Mouse (Mus musculus): Measurements from ENCODE around the gene Wipf3. TPM values are rescaled to one million over a fixed set of nuclear protein-coding genes. Genes with fewer than 3 reads are reported as not detected.

Gene Wipf3
- polyA plus RNA-seq, 1 experiment from 2014 or later = 1.3 TPM

- Histone ChIP-seq H3K9me3 (ENCODE audit: control insufficient read depth, low read depth, low read length) (no peaks in the 10 kb centered on the region), H3K27ac (ENCODE audit: low read length) (no peak overlapping the region), H3K4me2 (replicated peaks; ENCODE audit: low read depth, low read length) (no peak overlapping the region), H3K4me1 (ENCODE audit: control insufficient read depth, insufficient read depth, low read length) (0 out of 2 replicates have a peak, but pooled peaks cover 3% of the 10 kb centered on the region), H3K27me3 (ENCODE audit: control insufficient read depth, insufficient read depth, low read length) (no peaks in the 10 kb centered on the region), H3K36me3 (ENCODE audit: control insufficient read depth, insufficient read depth, low read length) (no peaks in the 10 kb centered on the region), H3K9ac (replicated peaks; ENCODE audit: low read depth, low read length) (no peak overlapping the region), H3K4me3 (ENCODE audit: low read depth, low read length) (no peak overlapping the region)
- ATAC-seq (ENCODE audit: insufficient number of reproducible peaks, insufficient read depth, low FRiP score, low read depth) = no peak
- WGBS = 31% methylated on average over 6 of the region's 6 CpGs
Observed at GRCm38 (mm10) chr6:54508256-54508793, 78.9 kb downstream of the Wipf3 start.

- no peaks in the 10 kb centered on the region for H3K36me3 ChIP-seq (ENCODE audit: control insufficient read depth, insufficient read depth, low read length)
- H3K9me3 ChIP-seq (ENCODE audit: control insufficient read depth, low read depth, low read length) = no peaks in the 10 kb centered on the region
- no peak overlapping the region for H3K4me2 ChIP-seq (replicated peaks; ENCODE audit: low read depth, low read length)
- no peaks in the 10 kb centered on the region for H3K27me3 ChIP-seq (ENCODE audit: control insufficient read depth, insufficient read depth, low read length)
- no peak overlapping the region for H3K4me3 ChIP-seq (ENCODE audit: low read depth, low read length)
- H3K27ac ChIP-seq (ENCODE audit: low read length) = no peak overlapping the region
- 83% methylated on average over 13 of the region's 13 CpGs for WGBS
- H3K4me1 ChIP-seq (ENCODE audit: control insufficient read depth, insufficient read depth, low read length) = 0 out of 2 replicates have a peak, but pooled peaks cover 3% of the 10 kb centered on the region
- no peak overlapping the region for H3K9ac ChIP-seq (replicated peaks; ENCODE audit: low read depth, low read length)
- no peak for ATAC-seq (ENCODE audit: insufficient number of reproducible peaks, insufficient read depth, low FRiP score, low read depth)
Observed at GRCm38 (mm10) chr6:54509264-54509663, 79.9 kb downstream of the Wipf3 start.

GRCm38 (mm10) chr6:54512256-54512655, 82.9 kb downstream of the Wipf3 start:
- no peak overlapping the region for H3K4me3 ChIP-seq (ENCODE audit: low read depth, low read length)
- 59% methylated on average over 2 of the region's 2 CpGs for WGBS
- ATAC-seq (ENCODE audit: insufficient number of reproducible peaks, insufficient read depth, low FRiP score, low read depth) = no peak
- no peak overlapping the region for H3K9ac ChIP-seq (replicated peaks; ENCODE audit: low read depth, low read length)
- no peak overlapping the region for H3K27ac ChIP-seq (ENCODE audit: low read length)
- H3K4me1 ChIP-seq (ENCODE audit: control insufficient read depth, insufficient read depth, low read length) = 0 out of 2 replicates have a peak, but pooled peaks cover 3% of the 10 kb centered on the region
- H3K9me3 ChIP-seq (ENCODE audit: control insufficient read depth, low read depth, low read length) = no peaks in the 10 kb centered on the region
- H3K4me2 ChIP-seq (replicated peaks; ENCODE audit: low read depth, low read length) = no peak overlapping the region
- no peaks in the 10 kb centered on the region for H3K27me3 ChIP-seq (ENCODE audit: control insufficient read depth, insufficient read depth, low read length)
- H3K36me3 ChIP-seq (ENCODE audit: control insufficient read depth, insufficient read depth, low read length) = no peaks in the 10 kb centered on the region

- Histone ChIP-seq H3K4me3 (ENCODE audit: low read depth, low read length) (no peak overlapping the region), H3K9me3 (ENCODE audit: control insufficient read depth, low read depth, low read length) (no peaks in the 10 kb centered on the region), H3K4me2 (replicated peaks; ENCODE audit: low read depth, low read length) (no peak overlapping the region), H3K4me1 (ENCODE audit: control insufficient read depth, insufficient read depth, low read length) (no peaks in the 10 kb centered on the region), H3K9ac (replicated peaks; ENCODE audit: low read depth, low read length) (no peak overlapping the region), H3K27me3 (ENCODE audit: control insufficient read depth, insufficient read depth, low read length) (no peaks in the 10 kb centered on the region), H3K36me3 (ENCODE audit: control insufficient read depth, insufficient read depth, low read length) (no peaks in the 10 kb centered on the region), H3K27ac (ENCODE audit: low read length) (no peak overlapping the region)
- WGBS = 83% methylated on average over 2 of the region's 2 CpGs
- no peak for ATAC-seq (ENCODE audit: insufficient number of reproducible peaks, insufficient read depth, low FRiP score, low read depth)
Observed at GRCm38 (mm10) chr6:54516512-54517134, 87.2 kb downstream of the Wipf3 start.

- Histone ChIP-seq H3K9me3 (ENCODE audit: control insufficient read depth, low read depth, low read length) (no peaks in the 10 kb centered on the region), H3K4me1 (ENCODE audit: control insufficient read depth, insufficient read depth, low read length) (no peaks in the 10 kb centered on the region), H3K36me3 (ENCODE audit: control insufficient read depth, insufficient read depth, low read length) (no peaks in the 10 kb centered on the region), H3K27me3 (ENCODE audit: control insufficient read depth, insufficient read depth, low read length) (no peaks in the 10 kb centered on the region), H3K27ac (ENCODE audit: low read length) (no peak overlapping the region), H3K9ac (replicated peaks; ENCODE audit: low read depth, low read length) (no peak overlapping the region), H3K4me2 (replicated peaks; ENCODE audit: low read depth, low read length) (no peak overlapping the region), H3K4me3 (ENCODE audit: low read depth, low read length) (no peak overlapping the region)
- WGBS = 67% methylated on average over 5 of the region's 5 CpGs
- ATAC-seq (ENCODE audit: insufficient number of reproducible peaks, insufficient read depth, low FRiP score, low read depth) = no peak
Observed at GRCm38 (mm10) chr6:54518758-54519157, 89.4 kb downstream of the Wipf3 start.

GRCm38 (mm10) chr6:54528666-54529065, 99.3 kb downstream of the Wipf3 start:
- no peak for ATAC-seq (ENCODE audit: insufficient number of reproducible peaks, insufficient read depth, low FRiP score, low read depth)
- H3K9me3 ChIP-seq (ENCODE audit: control insufficient read depth, low read depth, low read length) = no peaks in the 10 kb centered on the region
- H3K36me3 ChIP-seq (ENCODE audit: control insufficient read depth, insufficient read depth, low read length) = no peaks in the 10 kb centered on the region
- no peaks in the 10 kb centered on the region for H3K4me1 ChIP-seq (ENCODE audit: control insufficient read depth, insufficient read depth, low read length)
- no peaks in the 10 kb centered on the region for H3K27me3 ChIP-seq (ENCODE audit: control insufficient read depth, insufficient read depth, low read length)
- no peak overlapping the region for H3K9ac ChIP-seq (replicated peaks; ENCODE audit: low read depth, low read length)
- H3K4me3 ChIP-seq (ENCODE audit: low read depth, low read length) = no peak overlapping the region
- H3K27ac ChIP-seq (ENCODE audit: low read length) = no peak overlapping the region
- no peak overlapping the region for H3K4me2 ChIP-seq (replicated peaks; ENCODE audit: low read depth, low read length)
- WGBS = 82% methylated on average over 8 of the region's 8 CpGs

- H3K36me3 ChIP-seq (ENCODE audit: control insufficient read depth, insufficient read depth, low read length) = no peaks in the 10 kb centered on the region
- no peaks in the 10 kb centered on the region for H3K27me3 ChIP-seq (ENCODE audit: control insufficient read depth, insufficient read depth, low read length)
- H3K4me2 ChIP-seq (replicated peaks; ENCODE audit: low read depth, low read length) = no peak overlapping the region
- no peak for ATAC-seq (ENCODE audit: insufficient number of reproducible peaks, insufficient read depth, low FRiP score, low read depth)
- H3K9me3 ChIP-seq (ENCODE audit: control insufficient read depth, low read depth, low read length) = no peaks in the 10 kb centered on the region
- H3K9ac ChIP-seq (replicated peaks; ENCODE audit: low read depth, low read length) = no peak overlapping the region
- H3K4me1 ChIP-seq (ENCODE audit: control insufficient read depth, insufficient read depth, low read length) = no peaks in the 10 kb centered on the region
- H3K4me3 ChIP-seq (ENCODE audit: low read depth, low read length) = no peak overlapping the region
- WGBS = 92% methylated on average over 2 of the region's 2 CpGs
- no peak overlapping the region for H3K27ac ChIP-seq (ENCODE audit: low read length)
Observed at GRCm38 (mm10) chr6:54530182-54530581, 100.8 kb downstream of the Wipf3 start.

- H3K4me2 ChIP-seq (replicated peaks; ENCODE audit: low read depth, low read length) = no peak overlapping the region
- no peaks in the 10 kb centered on the region for H3K9me3 ChIP-seq (ENCODE audit: control insufficient read depth, low read depth, low read length)
- WGBS = 62% methylated on average over 8 of the region's 8 CpGs
- H3K36me3 ChIP-seq (ENCODE audit: control insufficient read depth, insufficient read depth, low read length) = no peaks in the 10 kb centered on the region
- H3K27me3 ChIP-seq (ENCODE audit: control insufficient read depth, insufficient read depth, low read length) = no peaks in the 10 kb centered on the region
- H3K27ac ChIP-seq (ENCODE audit: low read length) = no peak overlapping the region
- no peak for ATAC-seq (ENCODE audit: insufficient number of reproducible peaks, insufficient read depth, low FRiP score, low read depth)
- H3K9ac ChIP-seq (replicated peaks; ENCODE audit: low read depth, low read length) = no peak overlapping the region
- H3K4me3 ChIP-seq (ENCODE audit: low read depth, low read length) = no peak overlapping the region
- no peaks in the 10 kb centered on the region for H3K4me1 ChIP-seq (ENCODE audit: control insufficient read depth, insufficient read depth, low read length)
Observed at GRCm38 (mm10) chr6:54531048-54531481, 101.7 kb downstream of the Wipf3 start.

- H3K36me3 ChIP-seq (ENCODE audit: control insufficient read depth, insufficient read depth, low read length) = no peaks in the 10 kb centered on the region
- H3K27ac ChIP-seq (ENCODE audit: low read length) = no peak overlapping the region
- H3K27me3 ChIP-seq (ENCODE audit: control insufficient read depth, insufficient read depth, low read length) = no peaks in the 10 kb centered on the region
- ATAC-seq (ENCODE audit: insufficient number of reproducible peaks, insufficient read depth, low FRiP score, low read depth) = no peak
- WGBS = 89% methylated on average over 4 of the region's 4 CpGs
- no peak overlapping the region for H3K9ac ChIP-seq (replicated peaks; ENCODE audit: low read depth, low read length)
- H3K4me1 ChIP-seq (ENCODE audit: control insufficient read depth, insufficient read depth, low read length) = no peaks in the 10 kb centered on the region
- H3K4me2 ChIP-seq (replicated peaks; ENCODE audit: low read depth, low read length) = no peak overlapping the region
- no peaks in the 10 kb centered on the region for H3K9me3 ChIP-seq (ENCODE audit: control insufficient read depth, low read depth, low read length)
- H3K4me3 ChIP-seq (ENCODE audit: low read depth, low read length) = no peak overlapping the region
Observed at GRCm38 (mm10) chr6:54535485-54535884, 106.1 kb downstream of the Wipf3 start.

All from stomach, embryonic 14.5 days (tissue).